8 mouse cellular contexts compared by ENCODE assay signal in genomic region chr9:42039000-42039992, GRCm38 (mm10).
DNase-seq lines count a peak whose midpoint lies in the region; ATAC-seq lines count a peak whose summit lies in the region.

No protein-coding gene starts in this region.

- WGBS in embryonic facial prominence, embryonic 12.5 days: 44% methylated on average over 18 of the region's 18 CpGs
- 67% methylated on average over 18 of the region's 18 CpGs for WGBS in heart, embryonic 10.5 days

- no peaks in the 10 kb centered on the region for H3K9me3 ChIP-seq in embryonic facial prominence, embryonic 12.5 days
- no peaks in the 10 kb centered on the region for H3K9me3 ChIP-seq in heart, embryonic 10.5 days

- ATAC-seq in cerebellum, adult (ENCODE audit: insufficient number of reproducible peaks, low FRiP score, low TSS enrichment): peak; percentile 75; the same call in 1 of the 2 replicates
- ATAC-seq in embryonic facial prominence, embryonic 12.5 days (ENCODE audit: insufficient number of reproducible peaks, insufficient read depth, low FRiP score, low TSS enrichment): no peak

- H3K27me3 ChIP-seq in embryonic facial prominence, embryonic 12.5 days: no peaks in the 10 kb centered on the region
- H3K27me3 ChIP-seq in heart, embryonic 10.5 days (ENCODE audit: insufficient read depth, poor library complexity, severe bottlenecking): peaks cover 26% of the 10 kb centered on the region

- no peak overlapping the region for H3K4me2 ChIP-seq in embryonic facial prominence, embryonic 12.5 days (replicated peaks)

- peak overlapping the region; percentile 67 for H3K27ac ChIP-seq in embryonic facial prominence, embryonic 12.5 days
- no peak overlapping the region for H3K27ac ChIP-seq in heart, embryonic 10.5 days

- no peak for DNase-seq in cerebellum, postnatal 4 days (ENCODE audit: low spot score in 2 of 2)
- peak; percentile 69 for DNase-seq in Muller cell, postnatal 12 days (ENCODE audit: inconsistent ontology term)
- peak; percentile 21 for DNase-seq in lung, postnatal 14 days
- no peak for DNase-seq in kidney, postnatal 36 days
- DNase-seq in layer of hippocampus, adult 9-11 months: no peak
- DNase-seq in heart, embryonic 10.5 days (ENCODE audit: low spot score): no peak

- no peak overlapping the region for H3K4me3 ChIP-seq in embryonic facial prominence, embryonic 12.5 days
- H3K4me3 ChIP-seq in heart, embryonic 10.5 days: no peak overlapping the region

- peaks cover 18% of the 10 kb centered on the region for H3K4me1 ChIP-seq in embryonic facial prominence, embryonic 12.5 days
- no peaks in the 10 kb centered on the region; the same call in 1 of the 2 replicates for H3K4me1 ChIP-seq in heart, embryonic 10.5 days

- H3K9ac ChIP-seq in embryonic facial prominence, embryonic 12.5 days: no peak overlapping the region

- no peaks in the 10 kb centered on the region for H3K36me3 ChIP-seq in embryonic facial prominence, embryonic 12.5 days
- H3K36me3 ChIP-seq in heart, embryonic 10.5 days: peaks cover 20% of the 10 kb centered on the region; the same call in 1 of the 2 replicates

Comparison
In these comparisons a context has a peak if more than half of its experiments do, and no peak if none do; other contexts are left out.
1. DNase-seq: peak in Muller cell, postnatal 12 days (single experiment) and lung, postnatal 14 days (single experiment); none in cerebellum, postnatal 4 days (0 of 2), kidney, postnatal 36 days (0 of 2), layer of hippocampus, adult 9-11 months (single experiment) and heart, embryonic 10.5 days (single experiment).